Mouse (Mus musculus) CH12.LX (cell line): Measurements from ENCODE around the gene Ppih.
A peak's percentile ranks its signal among the peaks of the same experiment; 100 is the strongest.

Experiments used
- CHD1 ChIP-seq: IDR thresholded peaks from 2 replicates; pipeline ENCODE4 v1.6.1; 2012; ENCODE audit warnings: low read depth, low read length, improper control_type of control experiment, inconsistent platforms
- CHD2 ChIP-seq: IDR thresholded peaks from 2 replicates; pipeline ENCODE4 v1.6.1; 2011; ENCODE audit warnings: low read length, improper control_type of control experiment
- CTCF ChIP-seq, 2 experiments: IDR thresholded peaks in 1 of 2; conservative IDR thresholded peaks in 1 of 2; 2 replicates each; pipeline ENCODE4 v1.5.1; 2011 to 2012; ENCODE audit warnings: low read depth in 2 of 2, low read length in 2 of 2, improper control_type of control experiment in 1 of 2, inconsistent platforms in 1 of 2, mild to moderate bottlenecking in 1 of 2, moderate library complexity in 1 of 2
- EP300 ChIP-seq: IDR thresholded peaks from 2 replicates; pipeline ENCODE4 v1.6.1; 2011; ENCODE audit warnings: low read length, improper control_type of control experiment
- GABPA ChIP-seq: IDR thresholded peaks from 2 replicates; pipeline ENCODE4 v1.6.1; 2012; ENCODE audit warnings: low read depth, low read length, improper control_type of control experiment, inconsistent platforms; ENCODE audit not compliant: insufficient replicate concordance
- HCFC1 ChIP-seq: IDR thresholded peaks from 2 replicates; pipeline ENCODE4 v1.6.1; 2012; ENCODE audit warnings: low read depth, mild to moderate bottlenecking, inconsistent platforms, low read length, improper control_type of control experiment
- MAX ChIP-seq: IDR thresholded peaks from 2 replicates; pipeline ENCODE4 v1.6.1; 2011; ENCODE audit warnings: low read length, improper control_type of control experiment
- MYC ChIP-seq: IDR thresholded peaks from 2 replicates; pipeline ENCODE4 v1.6.1; 2011; ENCODE audit warnings: low read depth, mild to moderate bottlenecking, improper control_type of control experiment, low read length
- NELFE ChIP-seq: IDR thresholded peaks from 2 replicates; pipeline ENCODE4 v1.6.1; 2011; ENCODE audit warnings: low read depth, low read length, improper control_type of control experiment
- POLR2A ChIP-seq: IDR thresholded peaks from 2 replicates; pipeline ENCODE4 v1.6.1; 2011; ENCODE audit warnings: low read depth, mild to moderate bottlenecking, improper control_type of control experiment, low read length
- POLR2AphosphoS2 ChIP-seq: IDR thresholded peaks from 2 replicates; pipeline ENCODE4 v1.6.1; 2011; ENCODE audit warnings: low read depth, low read length, improper control_type of control experiment
- TBP ChIP-seq: conservative IDR thresholded peaks from 2 replicates; pipeline ENCODE4 v1.6.1; 2011; ENCODE audit warnings: low read depth, low read length, improper control_type of control experiment
- USF1 ChIP-seq: IDR thresholded peaks from 2 replicates; pipeline ENCODE4 v1.6.1; 2014; ENCODE audit warnings: low read depth, mild to moderate bottlenecking, inconsistent platforms, low read length, improper control_type of control experiment
- ZMIZ1 ChIP-seq: IDR thresholded peaks from 2 replicates; pipeline ENCODE4 v1.6.1; 2012; ENCODE audit warnings: low read depth, mild to moderate bottlenecking, inconsistent platforms, low read length, improper control_type of control experiment

DNA sequence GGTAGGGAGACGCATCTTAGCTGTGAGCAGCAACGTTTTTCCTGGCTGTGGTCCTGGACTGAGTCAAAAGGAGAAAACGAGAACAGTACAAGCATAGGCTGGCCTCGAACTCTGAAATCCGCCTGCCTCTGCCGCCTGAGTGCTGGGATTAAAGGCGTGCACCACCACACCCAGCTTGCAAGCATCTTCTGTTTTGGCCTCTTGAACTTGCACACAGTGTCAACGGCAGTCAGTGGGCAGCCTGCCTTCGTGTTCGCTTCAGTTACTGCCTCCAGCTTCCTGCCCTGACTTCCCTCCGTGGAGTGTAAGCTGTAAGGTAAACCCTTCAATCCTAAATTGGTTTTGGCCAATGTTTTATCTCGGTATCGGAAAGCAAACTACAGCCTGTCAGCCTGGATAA lies 53.7 kb downstream of the Ppih start:
- no peak for TF ChIP-seq POLR2A
- no peak for TF ChIP-seq HCFC1
- TF ChIP-seq NELFE: no peak
- TF ChIP-seq CHD1: no peak
- no peak for TF ChIP-seq CTCF (conservative IDR thresholded peaks at IDR 0.05 in 1 of 2, IDR thresholded peaks at IDR 0.05 in 1 of 2; ENCODE audit: low read depth in 2 of 2, low read length in 2 of 2)
- TF ChIP-seq GABPA: no peak
- TF ChIP-seq ZMIZ1: no peak
- TF ChIP-seq USF1: no peak
- no peak for TF ChIP-seq CHD2
- TF ChIP-seq MYC: no peak
- no peak for TF ChIP-seq EP300
- TF ChIP-seq MAX: no peak
- TF ChIP-seq TBP: peak; percentile 67; the same call in 1 of the 2 replicates
- TF ChIP-seq POLR2AphosphoS2: no peak
